Mouse (Mus musculus): ENCODE results near the gene G530012D18Rik.
A peak's percentile ranks its signal among the peaks of the same experiment; 100 is the strongest.
"Not testable (repeated sequence)": the region's sequence is repeated elsewhere in the genome, so short reads cannot be mapped to it uniquely, and the experiment has no call there.

G530012D18Rik gene

DNA sequence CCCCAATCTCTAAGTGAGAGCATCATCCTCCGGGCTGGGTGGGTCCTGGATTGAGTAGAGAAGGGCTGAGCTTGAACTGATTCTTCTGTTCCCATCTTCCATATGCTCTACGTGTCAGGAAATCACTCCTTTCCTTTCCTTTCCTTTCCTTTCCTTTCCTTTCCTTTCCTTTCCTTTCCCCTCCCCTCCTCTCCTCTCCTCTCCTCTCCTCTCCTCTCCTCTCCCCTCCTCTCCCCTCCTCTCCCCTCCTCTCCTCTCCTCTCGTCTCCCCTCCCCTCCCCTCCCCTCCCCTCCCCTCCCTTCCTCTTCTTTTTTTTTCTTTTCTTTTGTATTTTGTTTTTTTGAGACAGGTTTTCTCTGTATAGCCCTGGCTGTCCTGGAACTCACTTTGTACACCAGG is at the start of gene G530012D18Rik:
Gene G530012D18Rik (plus strand): TSS at position 301 of the 400 bp plus-strand sequence.
- DNase-seq (ENCODE audit: low spot score): not testable (repeated sequence)

DNA sequence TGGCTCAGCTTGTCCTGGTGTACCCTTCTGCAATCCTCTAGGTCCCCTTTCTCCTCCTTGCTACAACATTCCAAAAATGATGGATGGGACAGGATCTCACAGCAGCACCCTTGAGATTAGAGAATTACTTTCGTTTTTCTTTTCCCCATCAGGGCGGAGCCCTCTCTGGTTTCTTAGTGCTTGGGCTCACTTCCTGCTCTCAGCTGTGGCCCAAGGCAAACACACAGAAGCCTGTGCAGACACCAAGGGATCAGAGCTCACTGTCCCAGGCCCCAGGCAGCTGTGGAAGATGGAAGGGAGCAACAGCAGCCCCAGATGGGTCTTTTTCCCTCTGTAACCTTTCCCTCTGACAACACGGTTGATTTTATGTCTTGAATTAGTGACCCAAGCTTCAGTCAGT is 49.1 kb upstream of the G530012D18Rik start:
- DNase-seq (ENCODE audit: low spot score): not testable (repeated sequence)

DNA sequence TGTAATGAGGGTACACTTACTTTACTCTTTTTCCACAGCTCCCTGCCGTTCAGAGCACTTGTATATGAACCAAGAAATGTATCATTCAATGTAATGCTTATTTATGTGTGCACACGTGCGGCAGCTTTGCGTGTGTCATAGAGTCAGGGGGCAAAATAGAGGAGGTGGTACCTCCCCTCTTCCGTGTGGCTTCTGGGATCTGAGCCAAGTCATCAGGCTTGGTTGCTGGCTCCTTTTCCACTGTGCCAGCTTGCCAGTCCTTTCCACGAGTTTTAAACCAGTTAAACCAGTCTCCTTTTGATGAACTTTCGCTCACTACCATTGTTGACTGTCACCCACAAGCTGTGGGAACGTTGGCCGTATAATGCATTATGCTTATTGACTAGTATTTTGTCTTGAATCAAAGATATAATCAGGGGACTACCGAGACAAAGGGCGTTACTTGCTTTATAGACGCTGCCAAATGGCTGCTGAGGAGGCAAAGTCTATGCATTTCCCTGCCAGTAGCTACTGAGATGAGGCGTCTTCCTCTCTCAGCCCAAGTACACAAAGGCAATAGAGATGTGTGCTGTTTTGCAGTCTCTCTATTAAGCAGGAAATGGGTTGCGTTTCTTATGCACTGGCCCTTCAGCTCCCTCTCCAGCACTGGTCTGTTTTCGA is 46.9 kb upstream of the G530012D18Rik start:
- not testable (repeated sequence) for DNase-seq (ENCODE audit: low spot score)

DNA sequence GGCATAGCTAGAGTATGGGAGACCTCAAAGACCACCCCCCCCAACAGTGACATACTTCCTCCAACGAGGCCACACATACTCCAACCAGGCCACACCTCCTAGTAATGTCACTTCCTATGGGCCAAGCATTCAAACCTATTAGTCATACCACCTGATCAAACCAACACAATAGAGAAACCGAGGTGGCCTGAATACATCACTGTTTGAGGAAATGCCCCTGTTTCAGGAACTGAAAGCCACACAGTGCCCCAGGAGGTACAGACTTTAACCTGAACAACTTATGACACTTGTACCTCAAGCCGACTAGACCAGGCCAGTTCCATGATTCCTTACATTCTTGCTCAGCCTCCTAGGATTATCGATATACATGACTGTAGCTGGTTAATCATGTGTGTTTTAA is 31.7 kb upstream of the G530012D18Rik start:
- DNase-seq (ENCODE audit: low spot score): not testable (repeated sequence)

DNA sequence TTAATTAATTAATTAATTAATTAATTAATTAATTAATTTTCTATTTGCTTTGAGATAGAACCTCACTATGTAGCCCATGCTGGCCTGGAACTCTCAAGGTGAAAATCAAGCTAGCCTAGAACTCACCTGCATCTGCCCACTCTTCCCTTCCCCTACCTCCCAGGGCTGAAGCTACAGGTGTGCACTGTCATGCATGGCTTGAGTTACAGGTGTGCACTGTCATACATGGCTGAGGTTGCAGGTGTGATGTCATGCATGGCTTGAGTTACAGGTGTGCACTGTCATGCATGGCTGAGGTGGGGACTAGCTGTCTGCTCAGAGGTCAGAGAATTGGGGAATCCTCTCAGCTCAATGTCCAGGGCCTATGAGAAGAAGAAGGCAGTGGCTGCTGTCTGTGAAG is 29.0 kb upstream of the G530012D18Rik start:
- not testable (repeated sequence) for DNase-seq (ENCODE audit: low spot score)

DNA sequence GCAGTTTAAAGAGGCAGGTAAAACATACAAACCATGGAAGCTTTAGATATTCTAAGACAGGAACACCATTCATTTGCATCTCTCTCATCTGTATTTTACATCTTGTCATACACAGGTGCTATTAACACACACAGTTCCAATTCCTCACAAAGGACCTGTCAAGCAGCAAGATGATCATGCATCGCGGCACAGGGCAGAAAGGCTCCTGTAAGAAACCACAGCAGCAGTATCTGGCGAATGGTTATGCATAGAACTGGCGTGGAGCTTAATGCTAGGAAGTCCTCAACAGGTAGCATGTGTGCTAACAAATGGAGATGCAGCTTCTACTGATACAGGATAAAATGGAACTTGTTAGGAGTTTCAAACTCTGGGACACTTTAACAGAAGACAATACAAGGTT is 20.2 kb upstream of the G530012D18Rik start:
- DNase-seq (ENCODE audit: low spot score): peak; percentile 22

DNA sequence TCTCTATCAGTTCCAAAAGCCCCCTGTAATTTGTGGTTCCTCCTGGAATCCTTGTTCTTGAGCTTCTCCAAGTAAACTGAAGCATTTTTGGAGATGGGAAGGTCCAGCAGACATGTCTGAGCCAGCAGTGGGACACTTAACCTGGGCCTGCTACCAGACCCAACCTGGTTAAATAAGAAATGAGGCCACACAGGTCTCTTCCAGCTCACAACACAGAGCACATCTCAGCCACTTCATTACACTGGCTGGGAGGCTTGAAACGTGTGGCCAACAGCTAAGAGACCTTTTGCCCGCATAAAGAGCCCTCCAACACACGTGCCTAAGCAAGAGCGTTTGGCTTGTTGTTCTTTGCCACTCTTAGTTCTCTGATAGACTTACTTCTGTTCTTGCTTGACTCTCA is 1.9 kb upstream of the G530012D18Rik start:
- DNase-seq (ENCODE audit: low spot score): not testable (repeated sequence)

DNA sequence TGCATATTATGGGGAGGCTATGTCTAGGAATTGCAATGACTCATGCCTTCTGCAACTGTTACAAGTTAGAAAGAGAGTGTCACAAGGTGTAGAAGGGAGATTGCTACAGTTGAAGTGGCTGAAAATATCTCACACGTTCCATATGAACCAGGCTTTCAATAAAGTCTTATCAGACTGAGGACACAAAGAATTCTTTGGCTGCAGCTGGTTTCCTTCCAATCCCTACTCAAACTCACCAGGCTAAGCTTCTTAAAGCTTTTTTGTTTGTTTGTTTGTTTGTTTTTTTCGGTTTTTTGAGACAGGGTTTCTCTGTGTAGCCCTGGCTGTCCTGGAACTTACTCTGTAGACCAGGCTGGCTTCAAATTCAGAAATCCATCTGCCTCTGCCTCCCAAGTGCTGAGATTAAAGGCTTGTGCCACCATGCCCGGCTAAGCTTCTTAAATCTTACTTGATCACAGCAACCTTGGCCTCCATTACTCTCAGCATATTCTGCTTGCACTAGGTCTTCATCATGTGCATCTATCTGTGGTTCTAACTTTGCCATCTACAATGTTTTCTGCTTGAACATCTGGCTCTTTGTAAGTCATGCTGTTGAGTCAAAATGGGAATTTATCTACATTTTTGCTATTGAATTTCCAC is 3.0 kb downstream of the G530012D18Rik start:
- not testable (repeated sequence) for DNase-seq (ENCODE audit: low spot score)

DNA sequence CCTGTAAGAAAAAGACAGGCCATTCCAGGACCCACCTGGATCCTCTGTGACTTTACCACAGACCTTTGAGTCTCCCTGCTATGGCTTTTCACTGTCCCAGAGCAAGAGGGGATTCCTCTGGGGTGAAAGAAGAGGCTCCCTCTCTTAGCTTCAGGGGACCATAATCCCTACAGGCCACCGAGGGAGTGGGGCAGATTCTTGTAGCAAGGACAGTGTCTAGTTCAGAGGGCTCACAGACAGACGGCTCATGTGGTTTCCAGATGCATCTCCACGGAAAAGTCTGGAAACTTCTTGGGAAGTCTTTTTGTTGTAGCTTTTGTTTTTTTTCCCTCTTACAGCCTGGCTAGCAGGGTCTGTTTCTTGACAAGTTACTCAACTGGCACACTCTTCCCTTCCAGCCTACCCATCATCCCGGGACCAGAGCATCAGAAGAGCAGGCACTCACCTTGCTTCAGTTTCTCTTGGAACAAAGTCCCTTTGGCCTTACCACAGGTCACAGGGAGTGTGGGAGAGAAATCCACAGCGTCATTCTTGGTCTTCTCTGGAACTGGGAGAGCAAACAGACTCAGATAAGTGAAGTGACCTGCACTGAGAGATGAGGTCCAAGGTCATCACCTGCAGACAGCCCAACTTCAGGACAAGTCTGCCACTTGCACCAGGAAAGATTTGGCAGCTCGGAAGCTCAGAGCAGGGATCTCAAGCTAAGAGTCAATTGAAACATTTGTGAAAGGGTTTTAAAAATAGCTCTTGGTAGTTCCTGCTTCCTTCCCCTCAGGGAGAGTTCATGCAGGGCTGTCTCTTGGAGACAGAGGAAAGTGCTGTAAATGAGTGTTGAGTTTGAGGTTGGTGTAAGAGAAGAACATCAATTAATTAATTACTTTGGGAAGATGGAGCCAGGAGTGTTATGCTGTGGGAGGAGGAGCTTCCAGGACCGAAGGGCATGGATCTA is 4.0 kb downstream of the G530012D18Rik start:
- DNase-seq (ENCODE audit: low spot score): not testable (repeated sequence)

DNA sequence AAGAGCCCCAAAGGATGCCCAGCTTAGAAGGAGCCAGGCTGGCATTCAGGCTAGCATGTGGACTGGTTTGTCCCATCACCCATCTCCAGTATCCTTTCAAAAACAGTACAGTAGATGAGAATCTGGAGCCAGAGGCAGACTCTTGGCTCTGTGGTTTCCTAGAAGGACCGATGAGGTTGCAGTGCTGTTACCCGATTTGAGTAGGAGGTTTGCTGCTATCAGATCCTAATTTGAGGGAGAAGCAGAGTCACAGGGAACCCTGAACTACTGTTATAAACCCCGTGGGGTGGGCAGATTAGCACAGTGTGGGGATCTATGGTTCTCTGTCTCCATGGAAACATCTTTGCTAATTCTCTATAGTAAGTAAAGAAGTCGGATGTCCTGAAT is 4.7 kb downstream of the G530012D18Rik start:
- not testable (repeated sequence) for DNase-seq (ENCODE audit: low spot score)

DNA sequence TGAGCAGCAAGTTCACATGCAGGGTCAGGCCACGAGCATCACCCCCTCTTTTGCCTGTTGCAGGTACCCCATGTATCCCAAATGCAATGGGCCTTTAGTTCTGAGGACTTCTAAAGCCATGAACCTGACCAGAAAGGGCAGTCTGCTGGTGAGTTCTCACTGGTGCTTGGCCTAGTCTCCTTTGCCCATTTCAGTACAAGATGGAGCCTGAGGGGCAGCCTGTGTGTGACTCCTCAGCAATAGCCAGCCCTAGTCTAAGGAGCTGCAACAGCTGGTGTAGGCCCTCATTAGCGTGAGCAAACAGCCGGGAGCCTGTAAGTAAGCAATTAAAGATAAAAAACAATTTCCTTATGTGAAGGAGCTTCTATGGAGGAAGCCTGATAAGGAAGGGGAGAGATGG is 5.1 kb downstream of the G530012D18Rik start:
- not testable (repeated sequence) for DNase-seq (ENCODE audit: low spot score)

DNA sequence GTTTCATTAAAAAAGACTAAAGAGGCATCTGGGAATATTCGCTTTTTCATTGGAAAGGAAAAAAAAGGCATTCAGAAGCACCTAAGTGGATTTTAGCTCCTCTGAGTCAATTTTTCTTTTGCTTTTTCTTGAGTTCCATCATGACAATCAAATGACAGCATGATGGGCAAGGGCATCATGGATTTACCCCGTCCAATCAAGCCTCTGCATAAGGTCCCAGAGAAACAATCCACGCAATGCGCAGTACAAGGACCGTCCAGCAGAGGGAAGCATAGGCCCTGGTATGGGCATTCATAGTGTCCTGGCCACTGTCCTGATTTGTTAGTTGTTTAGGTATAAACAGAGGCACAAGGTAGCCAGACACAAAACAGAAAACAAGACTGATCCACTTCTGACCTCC is 6.0 kb downstream of the G530012D18Rik start:
- DNase-seq (ENCODE audit: low spot score): not testable (repeated sequence)

DNA sequence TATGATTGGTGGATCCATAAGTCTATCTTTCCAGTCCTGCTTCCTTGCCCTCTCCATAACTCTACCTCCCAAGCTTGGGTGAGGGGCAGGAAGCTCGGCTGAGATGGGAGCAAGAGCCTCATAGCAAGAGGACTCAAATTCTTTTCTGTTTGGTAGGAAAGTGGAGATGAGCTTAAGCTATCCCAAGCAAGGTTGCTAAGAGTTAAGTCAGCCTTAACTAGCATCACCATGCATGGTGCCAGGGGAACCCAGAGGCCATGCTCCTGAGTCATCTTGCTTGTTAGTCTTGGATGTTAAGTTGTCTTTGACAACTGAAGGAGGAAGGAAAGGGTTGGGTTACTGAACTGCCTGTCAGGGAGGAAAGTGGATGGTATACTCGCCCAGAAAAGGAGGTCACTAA is 13.2 kb downstream of the G530012D18Rik start:
- not testable (repeated sequence) for DNase-seq (ENCODE audit: low spot score)

DNA sequence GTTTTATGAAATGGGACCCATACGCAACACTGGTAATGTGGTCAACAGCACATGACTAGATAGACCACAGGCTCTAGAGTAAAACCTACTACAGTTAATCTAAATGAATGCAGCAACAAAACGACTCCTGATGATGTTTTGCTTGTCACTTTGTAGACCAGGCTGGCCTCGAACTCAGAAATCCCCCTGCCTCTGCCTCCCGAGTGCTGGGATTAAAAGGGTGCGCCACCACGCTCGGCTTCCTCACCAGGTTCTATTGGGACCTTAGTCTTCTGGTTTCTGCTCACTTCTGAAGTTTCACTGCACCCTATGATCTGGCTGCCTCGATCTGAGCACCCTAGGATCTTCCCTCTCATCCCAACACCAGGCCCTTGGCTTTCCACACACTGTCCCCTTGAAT is 17.1 kb downstream of the G530012D18Rik start:
- not testable (repeated sequence) for DNase-seq (ENCODE audit: low spot score)

DNA sequence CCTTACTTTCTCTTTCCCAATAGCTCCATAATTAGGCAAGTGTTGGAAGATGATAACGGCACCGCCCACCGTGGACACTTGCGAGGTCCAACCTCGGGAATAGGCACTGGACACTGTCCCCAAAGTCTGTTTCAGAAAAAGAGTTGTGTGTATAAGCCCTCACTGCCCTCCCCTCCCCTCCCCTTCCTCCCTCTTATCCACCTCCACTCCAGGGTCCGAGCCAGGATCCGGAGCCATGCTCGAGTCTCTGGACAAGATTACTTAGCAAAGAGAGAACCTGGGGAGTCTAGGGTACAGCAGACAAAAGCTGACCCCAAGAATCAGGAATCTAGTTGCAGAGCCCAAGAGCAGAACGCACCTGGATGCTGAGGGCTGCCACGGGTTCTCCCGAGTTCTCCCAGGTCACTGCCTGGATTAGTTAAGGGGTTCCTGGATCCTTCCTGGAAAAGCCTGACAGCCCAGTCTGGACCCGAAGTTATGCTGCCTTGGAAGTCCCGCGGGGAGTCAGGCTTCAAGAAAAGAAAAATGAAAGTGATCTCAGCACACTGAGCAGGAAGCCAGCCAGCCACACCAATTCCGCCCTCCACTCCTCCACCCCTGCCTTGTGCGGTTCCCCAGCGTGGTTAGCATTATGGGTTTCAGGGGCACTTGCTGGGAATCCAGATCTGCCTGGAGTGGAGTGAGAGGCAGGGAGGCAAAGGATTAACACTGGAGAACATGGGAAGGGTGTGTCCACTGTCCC is 23.0 kb downstream of the G530012D18Rik start, which contains the start of gene Sp110:
Gene Sp110 (minus strand): TSS at position 547 of the 742 bp plus-strand sequence.
- not testable (repeated sequence) for DNase-seq (ENCODE audit: low spot score)

DNA sequence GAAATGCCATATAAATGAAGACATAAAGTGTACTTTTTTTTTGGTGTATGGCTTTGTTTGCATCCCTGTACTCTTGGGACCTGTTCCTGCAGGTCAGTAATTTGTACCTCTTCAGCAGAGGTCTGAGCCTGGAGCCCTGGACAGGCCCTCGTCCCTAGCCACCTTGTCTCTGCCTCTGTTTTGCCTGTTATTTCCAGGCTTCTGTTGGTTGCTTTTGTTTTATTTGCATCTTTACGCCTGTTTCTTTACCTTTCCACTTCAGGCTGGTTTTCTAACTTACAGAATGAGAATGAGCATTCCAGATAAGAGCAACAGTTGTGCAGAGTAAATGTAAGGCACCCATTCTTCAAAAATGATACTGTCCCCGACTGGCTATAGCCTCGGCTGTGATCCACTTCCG is 24.6 kb downstream of the G530012D18Rik start, which contains the start of gene Sp140:
Gene Sp140 (plus strand): TSS at position 301 of the 400 bp plus-strand sequence.
- not testable (repeated sequence) for DNase-seq (ENCODE audit: low spot score)

DNA sequence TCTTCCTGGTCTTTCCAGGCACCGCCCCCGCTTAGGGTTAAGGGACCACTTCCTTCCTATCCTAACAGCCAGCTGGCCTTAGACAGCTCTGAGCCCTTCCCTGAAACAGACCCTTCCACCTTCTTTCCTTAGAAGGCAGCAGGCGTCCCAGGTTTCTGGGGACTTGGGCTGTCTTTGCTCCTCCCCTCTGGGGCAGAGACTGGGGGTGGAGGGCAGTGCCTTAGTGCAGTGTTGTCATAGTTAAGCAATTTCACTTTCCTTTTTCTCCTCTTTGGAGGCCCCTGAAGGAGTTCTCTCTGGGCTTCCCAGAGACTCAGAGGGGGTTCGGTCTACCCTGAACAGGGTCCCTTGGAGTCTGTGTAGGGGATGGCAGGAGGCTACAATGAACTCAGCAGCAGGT is 25.3 kb downstream of the G530012D18Rik start:
- DNase-seq (ENCODE audit: low spot score): not testable (repeated sequence)

DNA sequence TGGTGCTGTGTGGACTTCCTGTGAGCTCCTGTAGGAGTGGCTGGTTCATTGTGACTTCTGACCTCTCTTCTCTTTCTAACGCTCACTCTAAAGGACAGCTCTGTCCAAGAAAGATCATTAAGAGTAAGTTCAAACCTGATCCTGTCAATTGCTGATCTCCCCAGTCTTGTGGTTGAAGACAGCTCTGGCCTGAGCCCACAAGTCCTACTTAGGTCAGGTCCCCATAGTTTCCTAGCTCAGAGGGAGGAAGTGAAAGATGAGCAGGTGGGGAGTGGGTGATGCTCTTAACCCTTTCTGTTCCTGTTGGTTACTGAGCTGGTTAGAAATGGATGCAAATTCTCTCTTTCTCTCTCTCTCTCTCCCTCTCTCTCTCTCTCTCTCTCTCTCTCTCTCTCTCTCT is 28.9 kb downstream of the G530012D18Rik start:
- DNase-seq (ENCODE audit: low spot score): not testable (repeated sequence)

DNA sequence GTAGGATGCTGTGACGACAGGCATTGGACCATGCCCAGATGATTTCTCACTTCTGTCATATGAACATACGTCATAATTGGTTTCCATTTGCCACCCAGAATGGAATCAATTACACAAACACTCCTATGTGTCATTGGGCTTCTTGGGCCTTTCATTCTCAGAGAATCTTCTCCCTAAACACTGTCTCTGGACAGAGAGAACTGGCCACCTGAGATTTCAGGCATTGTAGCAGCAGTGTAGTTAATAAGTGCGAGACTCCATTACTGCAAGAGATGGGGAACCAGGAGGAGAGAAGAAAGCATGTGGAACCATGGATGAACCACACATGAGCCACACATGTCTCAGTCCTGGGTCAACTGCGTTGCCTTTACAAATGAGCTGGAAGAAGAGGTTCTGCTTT is 32.9 kb downstream of the G530012D18Rik start:
- not testable (repeated sequence) for DNase-seq (ENCODE audit: low spot score)

DNA sequence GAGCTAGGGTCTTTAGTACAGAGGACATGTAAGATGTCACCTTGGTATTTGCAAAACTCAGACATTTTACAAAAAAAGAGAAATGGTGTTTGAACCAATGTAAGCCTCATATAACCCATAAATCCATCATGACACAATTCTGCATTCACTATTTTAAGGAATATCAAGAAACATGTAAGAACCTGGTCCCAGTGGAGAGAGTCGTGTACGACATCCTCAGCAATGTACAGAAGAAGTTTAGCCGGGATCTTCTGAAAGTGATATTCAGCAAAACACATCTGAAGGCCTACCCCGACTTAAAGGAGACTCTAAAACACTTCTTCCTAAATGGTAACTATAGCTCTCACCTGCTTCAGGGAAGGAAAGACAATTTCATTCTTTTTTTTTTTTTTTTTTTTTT is 35.1 kb downstream of the G530012D18Rik start:
- not testable (repeated sequence) for DNase-seq (ENCODE audit: low spot score)

DNA sequence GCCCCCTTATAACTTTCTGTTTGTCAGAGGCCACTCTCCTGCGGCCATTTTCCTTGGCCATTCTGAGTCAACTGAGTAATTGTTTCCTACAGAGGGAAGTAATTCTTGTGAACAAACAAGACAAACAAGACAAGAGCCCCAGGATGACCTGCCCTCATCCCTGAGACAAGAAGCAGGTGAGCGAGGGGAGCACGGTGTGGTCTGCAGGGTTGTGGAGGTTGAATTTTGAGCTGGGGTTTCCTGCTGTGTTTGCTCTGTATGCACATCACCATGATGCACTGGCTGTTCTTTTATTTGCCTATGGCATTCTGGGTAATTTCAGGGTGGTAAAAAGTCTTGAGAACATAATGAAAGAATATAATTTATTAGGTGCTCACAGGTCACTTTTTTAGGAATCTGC is 39.6 kb downstream of the G530012D18Rik start:
- not testable (repeated sequence) for DNase-seq (ENCODE audit: low spot score)

All from ovary, postnatal 10 days (tissue).